Mouse (Mus musculus) bone marrow macrophage, adult 2 months (primary cell): ENCODE data around the gene Cdk14.

Experiments used
- CTCF ChIP-seq: IDR thresholded peaks from 2 replicates; pipeline ENCODE4 v1.5.1; 2012; ENCODE audit warnings: low read depth, mild to moderate bottlenecking, low read length, moderate library complexity
- POLR2A ChIP-seq: IDR thresholded peaks from 2 replicates; pipeline ENCODE4 v1.6.1; 2012; ENCODE audit warnings: mild to moderate bottlenecking, low read depth, low read length, borderline replicate concordance

- no peak for TF ChIP-seq POLR2A
- TF ChIP-seq CTCF: no peak
Observed at GRCm38 (mm10) chr5:5115546-5115945, 304.6 kb downstream of the Cdk14 start.
